Mouse (Mus musculus) midbrain, embryonic 10.5 days (tissue): ENCODE measurements around the gene Zfp185. TPM values are rescaled to one million over a fixed set of nuclear protein-coding genes. Genes with fewer than 3 reads are reported as not detected.

Experiments
- DNase-seq: peaks from one replicate; pipeline ENCODE4 v3.0.0-alpha.2; 2017; ENCODE audit warnings: low spot score
- H3K27ac ChIP-seq: fragments of 300-500 bp; sonication (generic); replicated peaks from 2 replicates; pipeline ENCODE4 v1.5.1; 2016; ENCODE audit warnings: mild to moderate bottlenecking
- H3K27me3 ChIP-seq: fragments of 300-500 bp; sonication (generic); 2 replicates; pipeline ENCODE4 v1.6.1; 2016; ENCODE audit warnings: low read depth, mild to moderate bottlenecking; ENCODE audit not compliant: poor library complexity, severe bottlenecking
- H3K36me3 ChIP-seq: fragments of 300-500 bp; sonication (generic); 2 replicates; pipeline ENCODE4 v1.6.1; 2016; ENCODE audit warnings: mild to moderate bottlenecking, moderate library complexity
- H3K4me1 ChIP-seq: fragments of 300-500 bp; sonication (generic); 2 replicates; pipeline ENCODE4 v1.6.1; 2016
- H3K4me3 ChIP-seq: fragments of 300-500 bp; sonication (generic); 2 replicates; pipeline ENCODE4 v1.5.1; 2016; ENCODE audit warnings: mild to moderate bottlenecking, moderate library complexity
- H3K9me3 ChIP-seq: fragments of 300-500 bp; sonication (generic); replicated peaks from 2 replicates; pipeline ENCODE4 v1.6.1; 2016; ENCODE audit warnings: mild to moderate bottlenecking
- WGBS: fragments of 180-500 bp; shearing (Covaris S2); methylation state at CpG from one replicate; pipeline ENCODE4 v1.1.7; 2016; 5-methylcytosine and 5-hydroxymethylcytosine counted together
- polyA plus RNA-seq: library from polyadenylated mRNA; unstranded; fragments of >200 nt; fragmentation: Nextera tagmentation; extraction: Ambion mirVana; gene quantifications from 2 replicates; pipeline ENCODE4 v1.2.1, GENCODE M21; 2016

Zfp185 gene
- polyA plus RNA-seq: 2.6 and 3.2 TPM in 2 replicates

GRCm38 (mm10) chrX:72986841-72987519, at the start of gene Zfp185:
TSS of gene Zfp185 (plus strand) at chrX:72987339.
- Histone ChIP-seq H3K9me3 (no peaks in the 10 kb centered on the region), H3K36me3 (no peaks in the 10 kb centered on the region), H3K4me3 (peak within 1 kb of the TSS; percentile 54), H3K4me1 (peaks cover 11% of the 10 kb centered on the region; the same call in 1 of the 2 replicates), H3K27ac (peak within 1 kb of the TSS; percentile 64; the same call in 1 of the 2 replicates), H3K27me3 (peaks cover 56% of the 10 kb centered on the region)
- WGBS: 11% methylated on average over 43 of the region's 45 CpGs
- DNase-seq: peak; percentile 58

- Histone ChIP-seq H3K36me3 (peaks cover 93% of the 10 kb centered on the region), H3K27ac (no peak overlapping the region), H3K27me3 (no peaks in the 10 kb centered on the region), H3K4me1 (no peaks in the 10 kb centered on the region), H3K4me3 (no peak overlapping the region), H3K9me3 (no peaks in the 10 kb centered on the region)
- WGBS: 74% methylated on average over 4 of the region's 4 CpGs
- no peak for DNase-seq
Measured at GRCm38 (mm10) chrX:72953464-72953863, 33.7 kb upstream of the Zfp185 start.

- H3K4me1 ChIP-seq: no peaks in the 10 kb centered on the region
- no peak overlapping the region for H3K27ac ChIP-seq
- H3K4me3 ChIP-seq: no peak overlapping the region
- no peaks in the 10 kb centered on the region for H3K9me3 ChIP-seq
- DNase-seq: no peak
- 85% methylated on average over 4 of the region's 4 CpGs for WGBS
- peaks cover 93% of the 10 kb centered on the region for H3K36me3 ChIP-seq
- H3K27me3 ChIP-seq: no peaks in the 10 kb centered on the region
Measured at GRCm38 (mm10) chrX:72956486-72956885, 30.7 kb upstream of the Zfp185 start.

GRCm38 (mm10) chrX:72960431-72960830, 26.7 kb upstream of the Zfp185 start:
- H3K27me3 ChIP-seq: no peaks in the 10 kb centered on the region
- no peak for DNase-seq
- no peaks in the 10 kb centered on the region for H3K4me1 ChIP-seq
- H3K27ac ChIP-seq: no peak overlapping the region
- H3K9me3 ChIP-seq: no peaks in the 10 kb centered on the region
- peaks cover 74% of the 10 kb centered on the region for H3K36me3 ChIP-seq
- H3K4me3 ChIP-seq: no peak overlapping the region
- 86% methylated on average over 4 of the region's 4 CpGs for WGBS

- 74% methylated on average over 3 of the region's 3 CpGs for WGBS
- DNase-seq: no peak
- H3K36me3 ChIP-seq: peaks cover 64% of the 10 kb centered on the region
Measured at GRCm38 (mm10) chrX:72961511-72961910, 25.6 kb upstream of the Zfp185 start.

GRCm38 (mm10) chrX:72962743-72963142, 24.4 kb upstream of the Zfp185 start:
- no peak for DNase-seq
- Histone ChIP-seq H3K9me3 (no peaks in the 10 kb centered on the region), H3K36me3 (peaks cover 51% of the 10 kb centered on the region), H3K4me1 (no peaks in the 10 kb centered on the region), H3K4me3 (no peak overlapping the region), H3K27me3 (no peaks in the 10 kb centered on the region), H3K27ac (no peak overlapping the region)
- 73% methylated on average over 3 of the region's 3 CpGs for WGBS

More at GRCm38 (mm10) chrX:72961511-72961910, 25.6 kb upstream of the Zfp185 start:
- no peaks in the 10 kb centered on the region for H3K9me3 ChIP-seq
- H3K4me1 ChIP-seq: no peaks in the 10 kb centered on the region
- no peak overlapping the region for H3K4me3 ChIP-seq
- H3K27ac ChIP-seq: no peak overlapping the region
- H3K27me3 ChIP-seq: no peaks in the 10 kb centered on the region

- no peak overlapping the region for H3K27ac ChIP-seq
- H3K9me3 ChIP-seq: no peaks in the 10 kb centered on the region
- DNase-seq: no peak
- peaks cover 11% of the 10 kb centered on the region; the same call in 1 of the 2 replicates for H3K4me1 ChIP-seq
- no peak overlapping the region for H3K4me3 ChIP-seq
- H3K27me3 ChIP-seq: peaks cover 46% of the 10 kb centered on the region
- no peaks in the 10 kb centered on the region for H3K36me3 ChIP-seq
- 63% methylated on average over 6 of the region's 6 CpGs for WGBS
Measured at GRCm38 (mm10) chrX:72982831-72983230, 4.3 kb upstream of the Zfp185 start.

- Histone ChIP-seq H3K9me3 (no peaks in the 10 kb centered on the region), H3K4me3 (no peak overlapping the region), H3K27ac (no peak overlapping the region), H3K4me1 (peaks cover 11% of the 10 kb centered on the region; the same call in 1 of the 2 replicates), H3K27me3 (peaks cover 56% of the 10 kb centered on the region), H3K36me3 (no peaks in the 10 kb centered on the region)
- DNase-seq: no peak
- 87% methylated on average over 2 of the region's 2 CpGs for WGBS
Measured at GRCm38 (mm10) chrX:72985607-72986006, 1.5 kb upstream of the Zfp185 start.

- Histone ChIP-seq H3K4me1 (peaks cover 11% of the 10 kb centered on the region; the same call in 1 of the 2 replicates), H3K9me3 (no peaks in the 10 kb centered on the region), H3K27me3 (peaks cover 52% of the 10 kb centered on the region), H3K36me3 (no peaks in the 10 kb centered on the region), H3K4me3 (peak overlapping the region; percentile 54), H3K27ac (peak overlapping the region; percentile 64; the same call in 1 of the 2 replicates)
- 28% methylated on average over 14 of the region's 14 CpGs for WGBS
- no peak for DNase-seq
Measured at GRCm38 (mm10) chrX:72987520-72987905, 374 bp downstream of the Zfp185 start.

- DNase-seq: no peak
- H3K4me1 ChIP-seq: peaks cover 5% of the 10 kb centered on the region; the same call in 1 of the 2 replicates
- H3K27ac ChIP-seq: no peak overlapping the region
- WGBS: 95% methylated on average over 3 of the region's 3 CpGs
- H3K36me3 ChIP-seq: no peaks in the 10 kb centered on the region
- no peak overlapping the region for H3K4me3 ChIP-seq
- peaks cover 49% of the 10 kb centered on the region for H3K27me3 ChIP-seq
- H3K9me3 ChIP-seq: no peaks in the 10 kb centered on the region
Measured at GRCm38 (mm10) chrX:72988431-72988830, 1.3 kb downstream of the Zfp185 start.

- no peaks in the 10 kb centered on the region for H3K36me3 ChIP-seq
- 92% methylated on average over 3 of the region's 3 CpGs for WGBS
- H3K27me3 ChIP-seq: peaks cover 33% of the 10 kb centered on the region
- DNase-seq: no peak
- peaks cover 5% of the 10 kb centered on the region; the same call in 1 of the 2 replicates for H3K4me1 ChIP-seq
- H3K27ac ChIP-seq: no peak overlapping the region
- no peak overlapping the region for H3K4me3 ChIP-seq
- no peaks in the 10 kb centered on the region for H3K9me3 ChIP-seq
Measured at GRCm38 (mm10) chrX:72990581-72990980, 3.4 kb downstream of the Zfp185 start.

GRCm38 (mm10) chrX:72992291-72992919, 5.3 kb downstream of the Zfp185 start:
- no peaks in the 10 kb centered on the region for H3K36me3 ChIP-seq
- no peak for DNase-seq
- H3K4me3 ChIP-seq: no peak overlapping the region
- no peaks in the 10 kb centered on the region for H3K9me3 ChIP-seq
- H3K4me1 ChIP-seq: peaks cover 2% of the 10 kb centered on the region; the same call in 1 of the 2 replicates
- 56% methylated on average over 5 of the region's 5 CpGs for WGBS
- peaks cover 15% of the 10 kb centered on the region for H3K27me3 ChIP-seq
- no peak overlapping the region for H3K27ac ChIP-seq

GRCm38 (mm10) chrX:72995542-72995941, 8.4 kb downstream of the Zfp185 start:
- Histone ChIP-seq H3K36me3 (no peaks in the 10 kb centered on the region), H3K4me1 (no peaks in the 10 kb centered on the region), H3K27ac (no peak overlapping the region), H3K9me3 (no peaks in the 10 kb centered on the region), H3K27me3 (no peaks in the 10 kb centered on the region), H3K4me3 (no peak overlapping the region)
- 85% methylated on average over 3 of the region's 3 CpGs for WGBS
- DNase-seq: no peak
